Mouse (Mus musculus) olfactory bulb, adult 2 months (tissue): Measurements from ENCODE around the gene Coro1c.

ENCODE experiments used
- CTCF ChIP-seq: fragments of 200-500 bp; IDR thresholded peaks from 2 replicates; pipeline ENCODE4 v1.5.1; 2012; ENCODE audit warnings: low read depth, mild to moderate bottlenecking, low read length, moderate library complexity; ENCODE audit not compliant: insufficient read depth
- POLR2A ChIP-seq: fragments of 200-500 bp; IDR thresholded peaks from 2 replicates; pipeline ENCODE4 v1.6.1; 2012; ENCODE audit warnings: mild to moderate bottlenecking, low read depth, low read length, moderate library complexity; ENCODE audit not compliant: insufficient read depth

GRCm38 (mm10) chr5:113887132-113887531, 21.4 kb downstream of the Coro1c start:
- TF ChIP-seq CTCF (no peak), POLR2A (no peak)
